Mouse (Mus musculus) embryonic facial prominence, embryonic 10.5 days (tissue): ENCODE data around the gene Gsc2. TPM values are rescaled to one million over a fixed set of nuclear protein-coding genes. Genes with fewer than 3 reads are reported as not detected.

Source experiments
- DNase-seq: peaks from one replicate; pipeline ENCODE4 v3.0.0-alpha.2; 2017; ENCODE audit warnings: low spot score
- H3K27ac ChIP-seq: fragments of 300-500 bp; sonication (generic); replicated peaks from 2 replicates; pipeline ENCODE4 v1.5.1; 2016; ENCODE audit warnings: mild to moderate bottlenecking
- H3K27me3 ChIP-seq: fragments of 300-500 bp; sonication (generic); replicated peaks from 2 replicates; pipeline ENCODE4 v1.6.1; 2016; ENCODE audit warnings: low read depth, mild to moderate bottlenecking; ENCODE audit not compliant: poor library complexity, severe bottlenecking
- H3K36me3 ChIP-seq: fragments of 300-500 bp; sonication (generic); replicated peaks from 2 replicates; pipeline ENCODE4 v1.6.1; 2016; ENCODE audit warnings: mild to moderate bottlenecking, moderate library complexity
- H3K4me1 ChIP-seq: fragments of 300-500 bp; sonication (generic); 2 replicates; pipeline ENCODE4 v1.6.1; 2016
- H3K4me3 ChIP-seq: fragments of 300-500 bp; sonication (generic); 2 replicates; pipeline ENCODE4 v1.5.1; 2016; ENCODE audit warnings: mild to moderate bottlenecking, moderate library complexity
- H3K9me3 ChIP-seq: fragments of 300-500 bp; sonication (generic); 2 replicates; pipeline ENCODE4 v1.6.1; 2016; ENCODE audit warnings: mild to moderate bottlenecking
- WGBS: fragments of 180-500 bp; shearing (Covaris S2); methylation state at CpG from one replicate; pipeline ENCODE4 v1.1.7; 2016; 5-methylcytosine and 5-hydroxymethylcytosine counted together
- polyA plus RNA-seq: library from polyadenylated mRNA; unstranded; fragments of >200 nt; fragmentation: Nextera tagmentation; extraction: Ambion mirVana; gene quantifications from 2 replicates; pipeline ENCODE4 v1.2.1, GENCODE M21; 2016

Gsc2 gene
- polyA plus RNA-seq, 1 experiment from 2014 or later: not detected

- Histone ChIP-seq H3K36me3 (peaks cover 71% of the 10 kb centered on the region), H3K27ac (no peak overlapping the region), H3K4me1 (0 out of 2 replicates have a peak, but pooled peaks cover 5% of the 10 kb centered on the region), H3K27me3 (no peaks in the 10 kb centered on the region), H3K4me3 (no peak overlapping the region), H3K9me3 (no peaks in the 10 kb centered on the region)
- 92% methylated on average over 1 of the region's 1 CpGs for WGBS
- DNase-seq: no peak
Observed at GRCm38 (mm10) chr16:17876096-17876495, 38.8 kb downstream of the Gsc2 start.

GRCm38 (mm10) chr16:17875174-17875573 is 39.7 kb downstream of the Gsc2 start:
- DNase-seq: no peak
- H3K27ac ChIP-seq: no peak overlapping the region
- peaks cover 77% of the 10 kb centered on the region for H3K36me3 ChIP-seq
- no peaks in the 10 kb centered on the region for H3K9me3 ChIP-seq
- H3K27me3 ChIP-seq: no peaks in the 10 kb centered on the region
- 85% methylated on average over 4 of the region's 4 CpGs for WGBS
- 0 out of 2 replicates have a peak, but pooled peaks cover 5% of the 10 kb centered on the region for H3K4me1 ChIP-seq
- no peak overlapping the region for H3K4me3 ChIP-seq

GRCm38 (mm10) chr16:17872995-17873394 is 41.9 kb downstream of the Gsc2 start:
- 64% methylated on average over 4 of the region's 4 CpGs for WGBS
- Histone ChIP-seq H3K9me3 (no peaks in the 10 kb centered on the region), H3K27me3 (no peaks in the 10 kb centered on the region), H3K36me3 (peaks cover 77% of the 10 kb centered on the region), H3K4me1 (0 out of 2 replicates have a peak, but pooled peaks cover 5% of the 10 kb centered on the region), H3K4me3 (no peak overlapping the region), H3K27ac (no peak overlapping the region)
- no peak for DNase-seq

- no peaks in the 10 kb centered on the region for H3K9me3 ChIP-seq
- H3K36me3 ChIP-seq: peaks cover 73% of the 10 kb centered on the region
- H3K4me1 ChIP-seq: 0 out of 2 replicates have a peak, but pooled peaks cover 5% of the 10 kb centered on the region
- WGBS: 90% methylated on average over 5 of the region's 5 CpGs
- no peak overlapping the region for H3K4me3 ChIP-seq
- no peak for DNase-seq
- no peaks in the 10 kb centered on the region for H3K27me3 ChIP-seq
- no peak overlapping the region for H3K27ac ChIP-seq
Observed at GRCm38 (mm10) chr16:17871248-17871647, 43.6 kb downstream of the Gsc2 start.

- no peaks in the 10 kb centered on the region for H3K27me3 ChIP-seq
- no peak overlapping the region for H3K27ac ChIP-seq
- peaks cover 83% of the 10 kb centered on the region for H3K36me3 ChIP-seq
- H3K4me3 ChIP-seq: no peak overlapping the region
- H3K9me3 ChIP-seq: no peaks in the 10 kb centered on the region
- no peak for DNase-seq
- WGBS: 77% methylated on average over 6 of the region's 6 CpGs
- no peaks in the 10 kb centered on the region for H3K4me1 ChIP-seq
Observed at GRCm38 (mm10) chr16:17865770-17866169, 49.1 kb downstream of the Gsc2 start.

GRCm38 (mm10) chr16:17865293-17865692 is 49.6 kb downstream of the Gsc2 start:
- WGBS: 89% methylated on average over 2 of the region's 2 CpGs
- Histone ChIP-seq H3K4me1 (no peaks in the 10 kb centered on the region), H3K4me3 (no peak overlapping the region), H3K9me3 (no peaks in the 10 kb centered on the region), H3K27ac (no peak overlapping the region), H3K27me3 (no peaks in the 10 kb centered on the region), H3K36me3 (peaks cover 83% of the 10 kb centered on the region)
- no peak for DNase-seq

Other genes with a start within 250 kb of the Gsc2 start
- gene Med15, start 182.2 kb downstream of the Gsc2 start, polyA plus RNA-seq: 50.3 and 50.5 TPM in 2 replicates
- gene Klhl22, start 155.4 kb downstream of the Gsc2 start, polyA plus RNA-seq: 64.9 and 72.8 TPM in 2 replicates
- 9.3 and 10.5 TPM in 2 replicates for gene Scarf2, start 117.8 kb downstream of the Gsc2 start, polyA plus RNA-seq
- not detected in 2 replicates for gene B830017H08Rik, start 81.9 kb downstream of the Gsc2 start, polyA plus RNA-seq
- 2.5 and 4.1 TPM in 2 replicates for gene Car15, start 76.7 kb downstream of the Gsc2 start, polyA plus RNA-seq
- 0.35 and 0.42 TPM in 2 replicates for gene Gm20518, start 23.4 kb downstream of the Gsc2 start, polyA plus RNA-seq
- 0.04 TPM in 1 of 2 replicates, not detected in the other for gene Tssk1, start 20.8 kb downstream of the Gsc2 start, polyA plus RNA-seq
- 98.6 and 100 TPM in 2 replicates for gene Dgcr2, start 16.5 kb downstream of the Gsc2 start, polyA plus RNA-seq
- gene Tssk2, start 16.4 kb downstream of the Gsc2 start, polyA plus RNA-seq: 0.14 TPM in 1 of 2 replicates, not detected in the other
- gene Ess2, start 3.7 kb downstream of the Gsc2 start, polyA plus RNA-seq: 57.4 and 60.6 TPM in 2 replicates
- gene Slc25a1, start 13.2 kb upstream of the Gsc2 start, polyA plus RNA-seq: 85.8 and 90.6 TPM in 2 replicates
- gene Vpreb2, start 65.4 kb upstream of the Gsc2 start, polyA plus RNA-seq: not detected in 2 replicates
- 151 and 165 TPM in 2 replicates for gene Dgcr6, start 137.8 kb upstream of the Gsc2 start, polyA plus RNA-seq
- 16.2 and 16.9 TPM in 2 replicates for gene Prodh, start 175.1 kb upstream of the Gsc2 start, polyA plus RNA-seq
- gene Rtn4r, start 212.6 kb upstream of the Gsc2 start, polyA plus RNA-seq: 0.87 and 1.4 TPM in 2 replicates